Mouse (Mus musculus): Measurements from ENCODE around the gene Dab2ip. TPM values are rescaled to one million over a fixed set of nuclear protein-coding genes. Genes with fewer than 3 reads are reported as not detected.

Dab2ip gene
- total RNA-seq, 1 experiment from 2014 or later, result 137 TPM

DNA sequence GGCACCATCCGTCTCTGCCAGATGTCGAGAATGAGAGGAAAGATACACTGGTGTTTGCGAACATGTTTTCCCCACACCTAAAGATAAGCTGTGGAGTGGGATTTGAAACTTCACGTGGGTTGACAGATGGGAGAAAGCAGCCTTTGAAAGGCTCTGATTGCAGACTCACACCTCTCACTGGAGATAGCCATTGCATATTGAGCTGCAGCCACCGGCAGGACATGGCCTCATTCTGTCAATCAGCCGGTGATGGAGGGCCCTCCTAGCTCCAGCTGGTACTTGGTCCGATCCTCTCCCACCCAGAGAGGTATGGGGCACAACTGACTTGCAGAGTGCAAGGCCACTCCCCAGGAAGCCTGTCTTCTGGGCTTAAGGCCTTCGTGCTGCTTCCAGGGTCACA, 202.3 kb downstream of the Dab2ip start:
- no peak for DNase-seq

DNA sequence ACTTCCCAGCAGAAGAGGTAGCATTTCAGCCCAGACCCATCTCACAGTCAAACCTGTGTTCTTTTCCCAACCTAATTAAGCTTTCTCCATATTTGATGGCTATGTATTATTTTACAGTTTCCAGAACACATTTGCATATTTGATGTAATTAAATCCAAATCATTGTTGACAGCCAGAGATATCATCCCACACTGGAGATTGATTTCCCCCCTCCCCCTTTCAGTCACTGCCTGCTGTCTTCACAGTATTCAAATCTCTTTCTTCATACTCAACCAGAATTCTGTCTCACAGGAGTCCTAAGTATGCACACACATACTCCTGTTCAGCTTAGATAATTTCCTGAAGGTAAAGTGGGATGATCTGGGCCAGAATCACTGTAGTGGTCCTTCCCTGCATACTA, 202.8 kb downstream of the Dab2ip start:
- DNase-seq, result no peak

DNA sequence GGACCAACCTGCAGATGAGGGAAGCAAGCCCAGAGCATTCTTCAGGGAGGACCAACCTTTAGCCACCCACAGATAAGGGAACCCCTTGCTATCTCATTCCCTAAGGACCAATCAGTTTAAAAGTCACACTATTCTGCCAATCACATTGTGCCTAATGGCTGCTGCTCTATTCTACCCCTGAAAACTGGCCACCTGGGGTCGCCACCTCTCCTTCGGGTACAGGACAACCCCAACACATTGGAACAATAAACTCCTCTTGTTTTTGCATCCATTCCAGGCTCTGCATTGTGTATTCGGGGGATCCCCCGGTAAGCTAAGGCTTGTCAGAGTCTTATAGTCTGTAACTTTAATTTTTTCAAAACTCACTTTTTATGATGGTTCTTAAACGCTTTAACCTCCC, 203.4 kb downstream of the Dab2ip start:
- DNase-seq, result no peak

DNA sequence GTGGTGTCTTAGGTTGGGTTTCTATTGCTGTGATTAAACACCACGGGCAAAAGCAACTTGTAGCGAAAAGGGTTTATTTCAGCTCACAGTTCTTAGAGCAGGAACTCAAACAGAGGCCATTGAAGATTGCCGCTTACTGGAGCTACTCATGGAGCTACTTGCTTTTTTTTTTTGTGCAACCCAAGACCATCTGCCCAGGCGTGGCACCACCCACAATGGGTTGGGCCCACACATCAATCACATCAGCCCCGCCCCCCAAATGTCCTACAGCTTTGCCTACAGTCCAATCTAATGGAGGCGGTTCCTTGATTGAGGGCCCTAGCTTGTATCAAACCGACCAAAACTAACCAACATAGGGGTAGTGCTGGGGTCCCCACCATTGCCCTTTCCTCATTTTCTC, 205.8 kb downstream of the Dab2ip start:
- no peak for DNase-seq

DNA sequence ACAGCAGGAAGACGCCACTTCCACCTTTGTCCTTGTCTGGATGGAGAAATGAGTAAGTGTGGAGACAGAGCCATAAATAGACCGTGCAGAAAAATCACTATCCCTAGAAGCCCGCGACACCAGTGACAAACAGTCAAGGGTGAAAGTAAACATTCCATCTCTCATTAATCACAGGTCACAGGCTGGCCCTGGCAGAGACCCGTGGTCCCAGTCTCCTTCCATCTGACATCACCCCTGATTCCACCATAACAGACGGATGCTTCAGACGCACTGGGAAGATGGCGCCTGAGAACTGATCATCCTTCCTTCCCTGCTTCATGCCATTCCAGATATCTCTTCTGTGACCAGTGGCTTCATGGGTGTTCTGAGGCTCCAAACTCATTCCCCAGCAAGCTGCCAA, 206.3 kb downstream of the Dab2ip start:
- no peak for DNase-seq

DNA sequence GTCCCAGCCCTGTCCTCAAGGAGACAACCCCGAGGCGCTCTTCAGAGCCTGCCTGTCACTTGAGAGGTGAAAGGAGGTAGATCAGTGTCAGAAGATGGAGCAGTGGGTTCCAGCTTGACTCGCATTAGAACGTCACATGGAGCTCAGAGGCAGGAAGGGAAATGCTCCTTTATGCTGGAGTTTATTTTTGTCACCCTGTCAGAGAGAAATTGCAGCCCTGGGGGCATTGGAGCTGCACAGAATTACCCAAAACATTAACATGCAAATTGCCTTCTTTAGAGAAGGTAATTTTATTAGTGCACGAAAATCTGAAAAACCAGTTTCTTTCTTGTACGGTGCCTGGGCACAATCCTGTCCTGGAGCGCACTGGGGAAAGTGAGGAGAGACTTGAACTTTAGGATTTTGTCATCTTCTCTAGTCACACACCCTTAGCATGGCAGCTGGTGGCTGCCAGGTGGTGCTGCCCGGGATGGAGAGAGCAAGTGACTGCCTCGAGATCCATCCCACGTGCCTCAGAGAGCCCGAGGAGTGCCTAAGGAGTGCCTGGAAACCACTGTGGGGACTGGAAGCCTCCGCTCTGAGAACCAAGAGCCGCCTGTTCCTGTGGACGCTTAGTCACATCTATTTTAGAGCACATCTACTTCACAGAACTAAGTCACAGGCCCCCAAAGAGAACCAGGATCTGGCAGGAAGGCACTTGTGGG, 209.9 kb downstream of the Dab2ip start:
- DNase-seq, result no peak

DNA sequence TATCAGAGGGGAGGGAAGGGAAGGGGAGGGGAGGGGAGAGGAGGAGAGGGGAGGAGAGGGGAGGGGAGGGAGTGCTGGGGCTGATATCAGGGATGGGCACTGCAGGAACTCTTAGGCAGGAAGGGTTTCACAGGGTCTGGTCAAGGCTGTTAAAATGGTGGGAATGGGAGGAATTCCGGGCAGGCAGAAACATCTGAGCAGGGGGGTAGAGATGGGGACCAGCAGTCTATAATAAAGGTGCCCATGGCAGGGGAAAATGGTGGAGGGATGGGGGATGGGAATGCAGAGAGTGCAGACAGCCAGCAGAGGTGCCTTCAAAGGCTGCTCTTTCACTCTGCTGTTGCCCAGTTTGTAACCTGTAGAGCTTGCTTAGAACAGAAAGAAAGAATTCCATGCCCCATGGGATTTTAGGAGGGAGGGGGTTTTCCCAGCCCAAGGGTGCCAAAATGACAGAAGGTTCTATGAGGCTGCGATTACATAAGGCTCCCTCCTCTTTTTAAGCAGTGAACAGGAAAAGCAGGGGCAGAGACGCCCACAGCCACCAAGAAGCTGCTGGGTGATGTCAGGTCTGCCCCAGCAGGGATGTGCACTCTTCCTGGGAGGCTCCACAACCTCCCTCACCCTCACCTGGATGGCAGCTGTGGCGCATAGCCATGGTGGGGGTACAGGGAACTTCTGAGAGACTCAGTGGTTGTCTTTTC, 210.6 kb downstream of the Dab2ip start:
- no peak for DNase-seq

DNA sequence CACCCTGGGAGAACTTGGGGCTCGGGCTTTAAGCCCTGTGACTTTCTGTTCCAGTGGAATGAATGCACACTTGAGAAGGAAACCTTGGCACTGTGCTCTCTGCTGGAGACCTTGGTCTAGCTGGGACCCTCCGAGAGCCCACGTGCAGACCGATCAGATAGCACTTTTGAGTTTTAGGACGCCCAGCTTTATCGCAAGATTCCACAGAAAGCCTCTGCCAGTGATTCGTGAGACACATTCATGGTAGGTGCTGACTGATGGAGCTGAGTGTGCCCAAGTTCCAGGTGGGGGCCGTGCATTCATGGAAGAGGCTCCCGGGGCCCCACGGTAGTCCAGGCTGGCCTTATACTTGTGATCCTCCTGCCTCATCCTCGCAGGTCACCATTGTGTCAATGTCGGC, 211.3 kb downstream of the Dab2ip start:
- DNase-seq, result no peak

DNA sequence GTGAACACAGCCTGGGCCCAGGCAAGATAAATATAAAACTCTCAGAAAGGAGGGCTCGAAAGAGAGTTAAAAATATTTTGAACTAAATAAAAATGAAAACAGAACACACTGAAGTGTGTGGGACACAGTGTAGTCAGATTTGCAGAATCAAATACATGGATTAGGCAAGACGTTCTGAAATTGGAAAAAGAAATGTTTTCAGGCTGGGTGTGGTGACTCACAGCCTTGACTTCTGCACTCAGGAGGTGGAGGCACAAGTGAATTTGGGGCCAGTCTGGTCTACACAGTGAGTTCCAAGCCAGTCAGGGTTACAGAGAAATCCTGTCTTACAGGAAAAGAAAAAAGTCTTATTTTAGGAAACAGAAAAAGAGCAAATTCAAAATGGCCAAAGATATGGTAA, 212.5 kb downstream of the Dab2ip start:
- no peak for DNase-seq

DNA sequence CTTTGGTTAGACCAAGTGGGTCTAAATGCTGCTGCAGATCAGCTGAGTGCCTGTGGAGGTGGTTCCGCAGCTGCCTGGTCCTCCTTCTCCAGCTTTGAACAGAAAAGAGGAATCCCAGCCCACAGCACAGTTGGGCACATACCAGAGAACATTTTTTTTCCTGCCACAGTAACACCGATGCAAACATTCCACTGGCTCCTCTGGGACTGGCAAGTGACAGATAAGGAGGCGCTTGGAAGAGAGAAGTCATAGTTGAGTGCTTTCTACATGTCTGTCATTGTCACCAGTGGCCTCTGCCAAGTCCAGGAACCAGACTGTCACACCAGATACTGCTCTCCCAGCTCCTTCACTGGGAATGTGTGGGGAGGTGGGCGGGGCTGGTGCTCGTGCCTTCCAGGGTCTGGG, 217.6 kb downstream of the Dab2ip start:
- no peak for DNase-seq

DNA sequence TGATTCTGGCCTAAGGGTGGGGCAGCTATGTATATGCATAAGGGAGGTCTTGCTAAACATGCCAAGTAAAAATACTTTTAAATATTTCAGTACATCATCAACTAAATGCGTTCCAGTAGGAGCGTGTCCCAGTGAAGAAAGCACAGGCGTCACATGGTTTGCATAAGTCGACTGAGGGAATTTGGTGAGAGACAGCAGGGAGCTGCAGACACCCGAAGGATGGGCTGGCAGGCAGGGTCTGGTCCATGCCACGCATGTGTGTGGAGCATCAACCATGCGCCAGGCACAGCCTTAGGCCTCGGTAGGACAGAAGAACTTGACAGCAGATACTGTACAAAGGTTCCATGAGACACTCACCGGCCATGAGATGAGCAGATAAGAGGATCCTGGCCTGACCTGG, 218.9 kb downstream of the Dab2ip start:
- no peak for DNase-seq

DNA sequence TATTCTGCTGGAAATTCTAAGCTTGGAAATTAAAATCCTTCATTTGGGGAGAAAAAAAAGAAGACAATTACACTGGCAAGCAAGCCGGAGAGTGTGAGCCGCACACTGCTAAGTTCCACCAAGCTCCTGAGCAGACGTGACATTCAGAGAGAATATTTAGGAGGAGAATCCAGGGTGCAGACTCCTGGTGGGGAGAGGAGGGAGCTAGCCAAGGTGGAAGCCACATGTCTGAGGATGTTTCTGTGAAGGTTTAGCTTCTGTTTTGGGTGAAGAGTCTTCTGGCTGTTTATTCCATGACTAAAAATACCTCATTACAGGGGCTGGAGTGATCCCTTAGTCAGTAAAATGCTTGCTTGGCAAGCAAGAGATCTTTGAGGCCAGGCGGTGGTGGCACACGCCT, 221.2 kb downstream of the Dab2ip start:
- no peak for DNase-seq

Other genes starting within 250 kb of the Dab2ip start
- 42.9 and 45.4 TPM in 2 replicates for gene Stom, start 221.3 kb upstream of the Dab2ip start, total RNA-seq (2021)
- gene 4930568D16Rik, start 190.5 kb upstream of the Dab2ip start, total RNA-seq (2021), result not detected in 2 replicates
- not detected in 2 replicates for gene 4930402F06Rik, start 161.1 kb upstream of the Dab2ip start, total RNA-seq (2021)
- 8.1 and 13.4 TPM in 2 replicates for gene Ggta1, start 95.0 kb upstream of the Dab2ip start, total RNA-seq (2021)

All from adrenal gland, postnatal 25 days (tissue).